Mouse (Mus musculus) liver, adult 2 months (tissue): ENCODE results near the gene Syngr1. TPM values are rescaled to one million over a fixed set of nuclear protein-coding genes. Genes with fewer than 3 reads are reported as not detected.
"Not testable (repeated sequence)": the region's sequence is repeated elsewhere in the genome, so short reads cannot be mapped to it uniquely, and the experiment has no call there.

Experiments
- DNase-seq: peaks from one replicate; pipeline ENCODE4 v3.0.0-alpha.2; 2011; ENCODE audit warnings: low read depth, low spot score; ENCODE audit errors: extremely low read depth
- H3K27ac ChIP-seq: fragments of 200-500 bp; replicated peaks from 2 replicates; pipeline ENCODE4 v1.5.1; 2012; ENCODE audit warnings: low read depth, mild to moderate bottlenecking, control low read depth, inconsistent platforms, low read length; ENCODE audit not compliant: insufficient read depth
- H3K27me3 ChIP-seq: fragments of 200-500 bp; 2 replicates; pipeline ENCODE4 v1.6.1; 2012; ENCODE audit warnings: mild to moderate bottlenecking, moderate library complexity, low read length, inconsistent platforms; ENCODE audit not compliant: control insufficient read depth, insufficient read depth
- H3K36me3 ChIP-seq: fragments of 200-500 bp; 2 replicates; pipeline ENCODE4 v1.6.1; 2012; ENCODE audit warnings: low read length, inconsistent platforms; ENCODE audit not compliant: control insufficient read depth, insufficient read depth
- H3K4me1 ChIP-seq: fragments of 200-500 bp; 2 replicates; pipeline ENCODE4 v1.6.1; 2011; ENCODE audit warnings: low read length; ENCODE audit not compliant: control insufficient read depth, insufficient read depth
- H3K4me3 ChIP-seq: fragments of 200-500 bp; 2 replicates; pipeline ENCODE4 v1.5.1; 2011; ENCODE audit warnings: low read depth, mild to moderate bottlenecking, control low read depth, low read length, moderate library complexity; ENCODE audit not compliant: insufficient read depth
- H3K79me2 ChIP-seq: fragments of 200-500 bp; 2 replicates; pipeline ENCODE4 v1.6.1; 2012; ENCODE audit warnings: inconsistent platforms, mild to moderate bottlenecking, low read length, moderate library complexity; ENCODE audit not compliant: control insufficient read depth, insufficient read depth
- H3K9ac ChIP-seq: fragments of 200-500 bp; 2 replicates; pipeline ENCODE4 v1.6.1; 2012; ENCODE audit warnings: low read depth, mild to moderate bottlenecking, control low read depth, inconsistent platforms, low read length
- CTCF ChIP-seq: fragments of 200-500 bp; IDR thresholded peaks from 2 replicates; pipeline ENCODE4 v1.5.1; 2011; ENCODE audit warnings: low read depth, low read length, control low read depth
- POLR2A ChIP-seq: fragments of 200-500 bp; IDR thresholded peaks from 2 replicates; pipeline ENCODE4 v1.6.1; 2011; ENCODE audit warnings: low read length, control low read depth; ENCODE audit not compliant: insufficient read depth; ENCODE audit errors: extremely low read depth
- WGBS: fragments of 180-500 bp; shearing (Covaris S2); methylation state at CpG from one replicate; pipeline ENCODE4 v1.1.7; 2018; 5-methylcytosine and 5-hydroxymethylcytosine counted together
- polyA plus RNA-seq: library from polyadenylated mRNA; depleted of rRNA; stranded (reverse); fragments of >200 nt; gene quantifications from 2 replicates; pipeline ENCODE4 v1.2.3, GENCODE M21; 2012
- total RNA-seq: library from RNA; depleted of rRNA; stranded (reverse); fragments of >200 nt; gene quantifications from 2 replicates; pipeline ENCODE4 v1.2.3, GENCODE M21; 2014

Syngr1 gene
- total and polyA plus RNA-seq, 2 experiments = 0.28 to 1.6 TPM

- no peaks in the 10 kb centered on the region for H3K36me3 ChIP-seq
- DNase-seq = no peak
- H3K79me2 ChIP-seq = no peaks in the 10 kb centered on the region
- no peaks in the 10 kb centered on the region for H3K4me1 ChIP-seq
- TF ChIP-seq CTCF (no peak), POLR2A (no peak)
- H3K27me3 ChIP-seq = no peaks in the 10 kb centered on the region
- H3K27ac ChIP-seq = no peak overlapping the region
- 89% methylated on average over 9 of the region's 9 CpGs for WGBS
- H3K4me3 ChIP-seq = no peak overlapping the region
- H3K9ac ChIP-seq = no peak overlapping the region
Observed at GRCm38 (mm10) chr15:80121721-80122325, 30.7 kb downstream of the Syngr1 start.

- not testable (repeated sequence) for H3K27me3 ChIP-seq, H3K27ac ChIP-seq, H3K9ac ChIP-seq, DNase-seq, H3K36me3 ChIP-seq, H3K79me2 ChIP-seq, H3K4me3 ChIP-seq, H3K4me1 ChIP-seq
- WGBS = 95% methylated on average over 6 of the region's 6 CpGs
Observed at GRCm38 (mm10) chr15:80122431-80122830, 31.3 kb downstream of the Syngr1 start.

- 83% methylated on average over 4 of the region's 4 CpGs for WGBS
- no peaks in the 10 kb centered on the region for H3K4me1 ChIP-seq
- no peaks in the 10 kb centered on the region for H3K36me3 ChIP-seq
- DNase-seq = no peak
- H3K79me2 ChIP-seq = no peaks in the 10 kb centered on the region
- no peaks in the 10 kb centered on the region for H3K27me3 ChIP-seq
- no peak overlapping the region for H3K27ac ChIP-seq
- H3K4me3 ChIP-seq = no peak overlapping the region
- TF ChIP-seq CTCF (no peak), POLR2A (no peak)
- no peak overlapping the region for H3K9ac ChIP-seq
Observed at GRCm38 (mm10) chr15:80124651-80125050, 33.5 kb downstream of the Syngr1 start.

GRCm38 (mm10) chr15:80127191-80127590, 36.1 kb downstream of the Syngr1 start:
- H3K36me3 ChIP-seq = no peaks in the 10 kb centered on the region
- no peaks in the 10 kb centered on the region for H3K79me2 ChIP-seq
- no peak overlapping the region for H3K9ac ChIP-seq
- no peak for TF ChIP-seq POLR2A
- TF ChIP-seq CTCF = no peak
- H3K4me3 ChIP-seq = no peak overlapping the region
- no peaks in the 10 kb centered on the region for H3K27me3 ChIP-seq
- no peak overlapping the region for H3K27ac ChIP-seq
- no peak for DNase-seq
- H3K4me1 ChIP-seq = no peaks in the 10 kb centered on the region
- WGBS = 73% methylated on average over 1 of the region's 1 CpGs

GRCm38 (mm10) chr15:80129982-80130381, 38.8 kb downstream of the Syngr1 start:
- no peaks in the 10 kb centered on the region for H3K36me3 ChIP-seq
- no peak for DNase-seq
- no peaks in the 10 kb centered on the region for H3K27me3 ChIP-seq
- peaks cover 10% of the 10 kb centered on the region for H3K4me1 ChIP-seq
- no peaks in the 10 kb centered on the region for H3K79me2 ChIP-seq
- 93% methylated on average over 6 of the region's 6 CpGs for WGBS
- no peak overlapping the region for H3K9ac ChIP-seq
- H3K4me3 ChIP-seq = no peak overlapping the region
- no peak for TF ChIP-seq CTCF
- no peak for TF ChIP-seq POLR2A
- H3K27ac ChIP-seq = no peak overlapping the region

GRCm38 (mm10) chr15:80130689-80131088, 39.6 kb downstream of the Syngr1 start:
- Histone ChIP-seq H3K9ac (no peak overlapping the region), H3K4me1 (peaks cover 10% of the 10 kb centered on the region), H3K27me3 (no peaks in the 10 kb centered on the region), H3K36me3 (no peaks in the 10 kb centered on the region), H3K27ac (no peak overlapping the region), H3K79me2 (no peaks in the 10 kb centered on the region), H3K4me3 (no peak overlapping the region)
- TF ChIP-seq POLR2A = no peak
- TF ChIP-seq CTCF = no peak
- WGBS = 78% methylated on average over 5 of the region's 5 CpGs
- no peak for DNase-seq
